Mouse (Mus musculus) B cell, adult (primary cell): ENCODE data around the gene Mterf1b. TPM values are rescaled to one million over a fixed set of nuclear protein-coding genes. Genes with fewer than 3 reads are reported as not detected.

ENCODE experiments used
- total RNA-seq: library from RNA; stranded (reverse); gene quantifications from 4 replicates; pipeline ENCODE4 v1.2.4, GENCODE M21; 2023; ENCODE audit not compliant: inconsistent age

The Mterf1b gene
- 4.6 to 8.0 TPM (median 4.9 TPM) in 4 replicates for total RNA-seq

DNA sequence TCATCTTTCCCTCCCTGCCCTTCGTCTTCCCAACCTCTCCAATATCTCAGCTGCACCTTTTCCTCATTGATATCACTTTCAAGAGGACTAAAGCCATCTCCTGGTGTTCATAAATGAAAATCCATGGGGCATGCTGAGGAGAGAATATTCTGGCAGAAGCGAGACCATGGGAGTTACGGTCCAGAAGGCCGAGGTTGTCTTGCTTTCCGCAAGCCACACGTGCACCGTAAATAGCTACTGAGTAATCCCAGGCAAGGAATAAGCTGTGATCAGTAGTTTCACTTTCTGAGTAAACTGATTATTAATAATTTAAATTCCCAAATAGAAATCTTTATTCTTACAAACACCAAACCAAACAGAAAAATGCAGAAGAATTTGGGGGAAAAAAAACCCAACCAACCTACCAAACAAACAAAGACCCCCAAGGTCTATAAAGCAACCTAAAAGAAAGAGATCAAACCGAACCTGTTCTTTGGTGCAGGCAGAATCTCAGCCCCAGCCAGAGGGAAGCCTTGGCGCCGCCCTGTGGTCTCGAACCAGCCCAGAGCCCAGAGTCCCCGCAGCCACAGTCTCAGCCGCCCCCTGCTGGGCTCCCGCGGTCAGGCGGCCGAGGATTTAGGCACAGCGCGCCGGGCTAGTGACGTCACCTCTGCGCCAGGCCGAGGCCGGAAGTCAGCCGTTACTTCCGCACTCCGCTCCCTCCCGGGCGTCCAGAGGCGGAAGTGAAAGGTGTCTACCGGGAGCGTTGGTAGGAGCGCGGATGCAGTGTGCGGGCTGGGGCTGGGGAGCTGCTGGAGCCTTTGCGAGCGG lies at the start of gene Mterf1b:
TSS of gene Mterf1b (plus strand) at position 697 of the 810 bp plus-strand sequence.

Other genes with a start within 250 kb of the Mterf1b start
- 15.5 to 27.0 TPM (median 19.7 TPM) in 4 replicates for gene Cyp51, start 87.6 kb upstream of the Mterf1b start, total RNA-seq